Mouse (Mus musculus) kidney, adult 2 months (tissue): Measurements from ENCODE around the gene Tmem116.

ENCODE experiments used
- CTCF ChIP-seq: fragments of 200-500 bp; conservative IDR thresholded peaks from 2 replicates; pipeline ENCODE4 v1.5.1; 2011; ENCODE audit warnings: low read depth, mild to moderate bottlenecking, control low read depth, low read length, moderate library complexity, mixed read lengths; ENCODE audit not compliant: insufficient read depth, insufficient read length
- POLR2A ChIP-seq: fragments of 200-500 bp; IDR thresholded peaks from one replicate; pipeline ENCODE4 v1.6.1; 2011; ENCODE audit warnings: low read depth, low read length, control low read depth

DNA sequence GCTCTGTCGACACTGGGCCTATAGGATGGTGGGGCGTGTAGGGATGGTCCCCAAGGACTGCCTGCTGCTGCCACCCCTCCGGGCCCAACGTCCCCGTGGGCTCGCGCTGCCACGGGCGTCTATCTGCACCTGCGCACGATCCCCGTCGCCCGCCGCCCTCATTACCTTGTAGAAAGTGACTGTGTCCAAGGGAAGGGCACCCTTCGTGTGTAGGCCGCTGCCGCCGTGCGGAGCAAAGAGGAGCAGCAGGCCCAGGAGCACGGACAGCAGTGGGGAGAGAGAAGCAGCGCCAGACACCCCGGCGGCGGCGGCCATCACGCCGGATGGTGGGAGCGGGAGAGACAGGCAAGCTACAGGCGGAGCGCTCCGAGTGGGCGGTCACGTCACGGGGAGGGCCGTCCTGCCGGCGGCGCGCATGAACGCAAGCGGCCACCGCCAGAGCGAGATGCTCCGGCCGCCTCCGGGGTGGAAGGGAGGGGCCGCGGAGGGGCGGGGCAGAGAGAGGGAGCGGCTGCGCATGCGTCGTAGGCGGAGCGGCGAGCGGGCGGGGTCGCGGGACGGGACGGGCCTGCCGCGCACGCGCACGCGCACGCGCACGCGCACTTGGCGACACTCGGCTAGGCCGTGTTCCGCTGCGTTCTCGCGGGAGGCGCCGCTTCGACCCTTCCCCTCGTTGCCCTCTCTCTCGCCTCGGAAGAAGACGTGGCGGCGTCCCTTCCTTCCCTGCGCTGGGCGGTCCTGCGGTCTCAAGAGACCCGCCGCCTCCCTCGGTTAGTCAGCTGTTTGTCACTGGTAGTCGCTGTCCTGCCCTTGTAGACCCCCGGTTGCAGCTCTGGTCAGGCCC lies 555 bp downstream of the Tmem116 start, which contains the start of gene Erp29:
- 0 out of 2 replicates have a peak, but pooled peaks have one; percentile 14 for TF ChIP-seq CTCF
- TF ChIP-seq POLR2A: peak; percentile 97
